Mouse (Mus musculus): Measurements from ENCODE around the gene Abcd1.

GRCm38 (mm10) chrX:73718686-73719362, 2.4 kb downstream of the Abcd1 start:
- TF ChIP-seq CTCF (IDR thresholded peaks at IDR 0.05; ENCODE audit: low read depth) (no peak), EP300 (IDR thresholded peaks at IDR 0.05; ENCODE audit: low read depth) (0 out of 2 replicates have a peak, but pooled peaks have one; percentile 52)

All from heart, postnatal 0 days (tissue).